In genomic region chr10:93083198-93083962, GRCm38 (mm10) we compare ENCODE assay signal across 8 mouse cellular contexts. TPM values are rescaled to one million over a fixed set of nuclear protein-coding genes. Genes with fewer than 3 reads are reported as not detected.
DNase-seq lines count a peak whose midpoint lies in the region; ATAC-seq lines count a peak whose summit lies in the region.

No protein-coding gene starts in this region.

- H3K27me3 ChIP-seq in heart, embryonic 13.5 days (replicated peaks): no peaks in the 10 kb centered on the region
- no peaks in the 10 kb centered on the region for H3K27me3 ChIP-seq in midbrain, embryonic 15.5 days (replicated peaks)

- no peaks in the 10 kb centered on the region for H3K36me3 ChIP-seq in heart, embryonic 13.5 days
- H3K36me3 ChIP-seq in midbrain, embryonic 15.5 days (replicated peaks): no peaks in the 10 kb centered on the region

- H3K4me3 ChIP-seq in heart, embryonic 13.5 days: peak overlapping the region; percentile 36
- H3K4me3 ChIP-seq in midbrain, embryonic 15.5 days: peak overlapping the region; percentile 17; the same call in 1 of the 2 replicates

- H3K4me2 ChIP-seq in heart, embryonic 13.5 days: peak overlapping the region; percentile 62
- H3K4me2 ChIP-seq in midbrain, embryonic 15.5 days: peak overlapping the region; percentile 45

- no peaks in the 10 kb centered on the region for H3K9me3 ChIP-seq in heart, embryonic 13.5 days
- H3K9me3 ChIP-seq in midbrain, embryonic 15.5 days: no peaks in the 10 kb centered on the region

- no peak overlapping the region for H3K27ac ChIP-seq in heart, embryonic 13.5 days (replicated peaks)
- H3K27ac ChIP-seq in midbrain, embryonic 15.5 days: peak overlapping the region; percentile 66

- peaks cover 19% of the 10 kb centered on the region for H3K4me1 ChIP-seq in heart, embryonic 13.5 days
- peaks cover 31% of the 10 kb centered on the region for H3K4me1 ChIP-seq in midbrain, embryonic 15.5 days

- no peak for DNase-seq in heart, adult 8-10 months (ENCODE audit: low spot score)
- DNase-seq in embryo, embryonic 10.5 days (ENCODE audit: low spot score): peak; percentile 66
- peak; percentile 83 for DNase-seq in induced T-regulatory cell, adult 2 months (ENCODE audit: low read depth)
- DNase-seq in spleen, adult 18-20 months: no peak
- no peak for DNase-seq in spleen, postnatal 10 days (ENCODE audit: low spot score in 2 of 2)

- peak overlapping the region; percentile 56 for H3K9ac ChIP-seq in heart, embryonic 13.5 days
- H3K9ac ChIP-seq in midbrain, embryonic 15.5 days: 0 out of 2 replicates have a peak overlapping the region, but pooled peaks have one; percentile 22

- no peak for ATAC-seq in heart, embryonic 13.5 days (ENCODE audit: extremely low read depth, insufficient number of reproducible peaks, low FRiP score, low TSS enrichment)
- ATAC-seq in CD4-positive, CD25-positive, alpha-beta regulatory T cell, adult 4 months: peak; percentile 54
- ATAC-seq in midbrain, embryonic 15.5 days (replicated peaks): peak; percentile 55

- WGBS in heart, embryonic 13.5 days: 13% methylated on average over 17 of the region's 17 CpGs
- 4% methylated on average over 17 of the region's 17 CpGs for WGBS in midbrain, embryonic 15.5 days

RNA-seq across cellular contexts. Expression of gene Cfap54, which starts 2.0 kb away (rescaled TPM):
- 0.14 and 0.23 TPM in 2 replicates for polyA plus RNA-seq in heart, embryonic 13.5 days (2015; fragmentation: Nextera tagmentation; extraction: Ambion mirVana)
- under 1 TPM; 0.52 to 1.00 (median 0.70) TPM for total RNA-seq in heart, adult 8-10 months (2022)
- polyA plus RNA-seq in CD4-positive, CD25-positive, alpha-beta regulatory T cell, adult 4 months (2017; shearing (Covaris generic)): 1 to 10 TPM; 1.6 to 2.3 TPM
- 3.0 and 4.0 TPM in 2 replicates for polyA plus RNA-seq in midbrain, embryonic 15.5 days (2015; fragmentation: Nextera tagmentation; extraction: Ambion mirVana)

Comparison
In these comparisons a context has a peak if more than half of its experiments do, and no peak if none do; other contexts are left out.
1. DNase-seq: peak in embryo, embryonic 10.5 days (single experiment) and induced T-regulatory cell, adult 2 months (single experiment); none in heart, adult 8-10 months (single experiment), spleen, adult 18-20 months (0 of 2) and spleen, postnatal 10 days (0 of 2).